Mouse (Mus musculus) ES-Bruce4 (cell line): ENCODE data around the gene Sned1. TPM values are rescaled to one million over a fixed set of nuclear protein-coding genes. Genes with fewer than 3 reads are reported as not detected.

Experiments
- H3K27ac ChIP-seq: 2 replicates; pipeline ENCODE4 v1.5.1; 2012; ENCODE audit warnings: low read length, inconsistent platforms; ENCODE audit not compliant: insufficient read depth
- H3K27me3 ChIP-seq: 2 replicates; pipeline ENCODE4 v1.6.1; 2012; ENCODE audit warnings: mild to moderate bottlenecking, low read length, inconsistent platforms; ENCODE audit not compliant: control insufficient read depth, poor library complexity, insufficient read depth, severe bottlenecking
- H3K36me3 ChIP-seq: 2 replicates; pipeline ENCODE4 v1.6.1; 2012; ENCODE audit warnings: inconsistent platforms, mild to moderate bottlenecking, low read length, moderate library complexity; ENCODE audit not compliant: control insufficient read depth, poor library complexity, insufficient read depth, severe bottlenecking
- H3K4me1 ChIP-seq: one replicate; pipeline ENCODE4 v1.8.1; 2011; ENCODE audit warnings: low read length; ENCODE audit not compliant: control insufficient read depth, insufficient read depth
- H3K4me3 ChIP-seq: 2 replicates; pipeline ENCODE4 v1.5.1; 2011; ENCODE audit warnings: low read depth, mild to moderate bottlenecking, low read length
- H3K9ac ChIP-seq: 2 replicates; pipeline ENCODE4 v1.6.1; 2012; ENCODE audit warnings: low read depth, mild to moderate bottlenecking, inconsistent platforms; ENCODE audit not compliant: poor library complexity, severe bottlenecking
- H3K9me3 ChIP-seq: replicated peaks from 2 replicates; pipeline ENCODE4 v1.6.1; 2012; ENCODE audit warnings: mild to moderate bottlenecking, low read length, inconsistent platforms; ENCODE audit not compliant: control insufficient read depth, poor library complexity, insufficient read depth, severe bottlenecking
- CTCF ChIP-seq: IDR thresholded peaks from one replicate; pipeline ENCODE4 v1.8.1; 2011; ENCODE audit warnings: low read depth, low read length
- EP300 ChIP-seq: IDR thresholded peaks from 2 replicates; pipeline ENCODE4 v1.6.1; 2011; ENCODE audit warnings: low read depth, low read length; ENCODE audit not compliant: insufficient read depth
- POLR2A ChIP-seq: IDR thresholded peaks from one replicate; pipeline ENCODE4 v1.8.1; 2011; ENCODE audit warnings: low read length; ENCODE audit not compliant: insufficient read depth
- polyA plus RNA-seq: library from polyadenylated mRNA; stranded (reverse); fragments of >200 nt; gene quantifications from 2 replicates; pipeline ENCODE4 v1.2.4, GENCODE M21; 2011; ENCODE audit warnings: low read depth; ENCODE audit not compliant: missing spikeins, insufficient read depth, insufficient read length

Sned1 gene
- polyA plus RNA-seq, 1 experiment: 1.1 TPM

DNA sequence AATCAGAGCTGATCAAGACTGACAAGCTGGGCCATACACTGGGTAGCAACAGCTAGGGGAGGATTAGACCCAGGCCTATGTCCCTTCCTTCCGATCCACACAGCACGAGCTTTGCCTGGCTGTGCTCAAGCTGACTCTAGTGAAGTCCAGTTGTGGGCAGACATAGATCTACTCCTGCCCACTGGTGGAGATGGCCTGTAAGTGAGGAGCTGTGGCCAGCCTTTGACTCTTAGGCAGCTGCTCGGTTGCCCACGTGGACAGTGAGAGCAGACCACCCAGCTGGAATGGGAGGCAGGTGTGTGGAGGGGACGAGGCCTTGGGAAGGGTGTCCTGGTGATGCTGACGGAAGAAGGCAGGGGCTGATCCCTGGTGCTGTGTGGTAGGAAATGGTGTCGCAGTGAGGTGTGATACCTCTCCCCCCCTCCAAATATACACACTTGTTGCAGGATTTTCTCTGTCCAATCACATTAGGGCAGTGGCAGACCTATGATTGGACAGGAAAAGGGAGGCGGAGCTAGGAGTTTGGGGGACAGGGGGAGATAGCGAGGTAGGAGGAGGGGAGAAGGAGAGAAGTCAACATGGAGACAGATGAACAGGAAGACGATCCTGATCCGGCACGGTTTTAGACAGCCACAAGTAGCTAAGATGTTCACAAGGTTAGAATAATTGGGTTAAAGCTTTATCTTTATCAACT lies 29.2 kb upstream of the Sned1 start:
- Histone ChIP-seq H3K27ac (no peak overlapping the region), H3K4me1 (no peaks in the 10 kb centered on the region), H3K9ac (no peak overlapping the region), H3K9me3 (no peaks in the 10 kb centered on the region), H3K36me3 (no peaks in the 10 kb centered on the region), H3K27me3 (no peaks in the 10 kb centered on the region), H3K4me3 (no peak overlapping the region)
- TF ChIP-seq POLR2A (no peak), EP300 (no peak), CTCF (no peak)

DNA sequence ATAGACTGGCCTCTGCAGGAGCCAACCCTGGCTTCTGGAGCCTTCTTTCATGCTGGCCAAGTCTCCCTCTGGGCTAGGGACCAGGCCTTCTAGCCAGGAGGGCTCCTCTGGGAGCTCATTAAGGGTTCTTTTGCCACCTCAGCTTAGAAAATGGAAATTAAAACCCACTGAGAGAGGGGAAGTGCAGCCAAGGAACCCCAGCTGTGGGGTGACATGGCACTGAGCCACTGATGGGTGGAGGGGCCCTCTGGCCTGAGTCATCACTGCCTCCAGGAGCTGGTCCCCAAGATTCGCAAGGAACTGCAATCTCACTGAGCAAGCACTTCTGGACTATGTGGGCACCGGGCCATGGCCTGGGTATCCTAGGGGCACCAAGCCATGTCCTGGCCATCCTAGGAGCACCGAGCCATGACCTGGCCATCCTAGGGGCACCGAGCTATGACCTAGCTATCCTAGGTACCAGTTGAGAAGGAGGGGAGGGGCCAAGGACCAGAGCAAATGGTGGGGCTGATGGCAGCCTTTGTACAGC lies 28.0 kb upstream of the Sned1 start:
- H3K27me3 ChIP-seq: no peaks in the 10 kb centered on the region
- no peak overlapping the region for H3K27ac ChIP-seq
- no peak overlapping the region for H3K9ac ChIP-seq
- H3K9me3 ChIP-seq: no peaks in the 10 kb centered on the region
- H3K4me3 ChIP-seq: no peak overlapping the region
- H3K36me3 ChIP-seq: no peaks in the 10 kb centered on the region
- no peak for TF ChIP-seq POLR2A
- TF ChIP-seq CTCF: no peak
- TF ChIP-seq EP300: no peak
- H3K4me1 ChIP-seq: no peaks in the 10 kb centered on the region

DNA sequence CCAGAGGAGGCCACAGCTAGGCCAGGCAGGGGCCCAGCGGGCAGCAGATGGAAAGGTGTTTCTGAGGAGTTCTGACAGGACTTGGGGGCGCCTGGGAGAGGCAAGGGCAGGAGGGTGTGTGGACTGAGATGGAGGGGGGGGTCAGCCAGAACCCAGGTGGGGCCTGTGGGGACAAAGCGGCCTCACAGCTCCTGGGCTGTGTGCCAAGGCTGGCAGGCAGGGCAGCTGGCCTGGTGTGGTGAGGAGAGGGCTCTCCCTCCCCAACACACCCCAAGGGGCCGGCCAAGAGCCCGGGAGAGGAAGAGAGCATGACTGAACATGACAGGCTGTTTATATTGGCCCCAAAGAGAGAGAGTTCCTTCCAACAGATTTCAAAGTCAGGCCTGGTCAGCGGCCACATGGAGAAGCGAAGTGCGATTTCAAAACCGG lies 25.4 kb upstream of the Sned1 start:
- Histone ChIP-seq H3K9ac (no peak overlapping the region), H3K9me3 (no peaks in the 10 kb centered on the region), H3K27me3 (no peaks in the 10 kb centered on the region), H3K4me3 (no peak overlapping the region), H3K4me1 (peaks cover 2% of the 10 kb centered on the region), H3K36me3 (no peaks in the 10 kb centered on the region), H3K27ac (no peak overlapping the region)
- TF ChIP-seq EP300 (no peak), CTCF (no peak)

- H3K9ac ChIP-seq: no peak overlapping the region
- H3K27ac ChIP-seq: no peak overlapping the region
- no peaks in the 10 kb centered on the region for H3K27me3 ChIP-seq
- no peaks in the 10 kb centered on the region for H3K36me3 ChIP-seq
- peaks cover 2% of the 10 kb centered on the region for H3K4me1 ChIP-seq
- no peak overlapping the region for H3K4me3 ChIP-seq
- no peaks in the 10 kb centered on the region for H3K9me3 ChIP-seq
- TF ChIP-seq EP300 (no peak), CTCF (no peak), POLR2A (no peak)
Observed at GRCm38 (mm10) chr1:93211019-93211418, 24.6 kb upstream of the Sned1 start.

DNA sequence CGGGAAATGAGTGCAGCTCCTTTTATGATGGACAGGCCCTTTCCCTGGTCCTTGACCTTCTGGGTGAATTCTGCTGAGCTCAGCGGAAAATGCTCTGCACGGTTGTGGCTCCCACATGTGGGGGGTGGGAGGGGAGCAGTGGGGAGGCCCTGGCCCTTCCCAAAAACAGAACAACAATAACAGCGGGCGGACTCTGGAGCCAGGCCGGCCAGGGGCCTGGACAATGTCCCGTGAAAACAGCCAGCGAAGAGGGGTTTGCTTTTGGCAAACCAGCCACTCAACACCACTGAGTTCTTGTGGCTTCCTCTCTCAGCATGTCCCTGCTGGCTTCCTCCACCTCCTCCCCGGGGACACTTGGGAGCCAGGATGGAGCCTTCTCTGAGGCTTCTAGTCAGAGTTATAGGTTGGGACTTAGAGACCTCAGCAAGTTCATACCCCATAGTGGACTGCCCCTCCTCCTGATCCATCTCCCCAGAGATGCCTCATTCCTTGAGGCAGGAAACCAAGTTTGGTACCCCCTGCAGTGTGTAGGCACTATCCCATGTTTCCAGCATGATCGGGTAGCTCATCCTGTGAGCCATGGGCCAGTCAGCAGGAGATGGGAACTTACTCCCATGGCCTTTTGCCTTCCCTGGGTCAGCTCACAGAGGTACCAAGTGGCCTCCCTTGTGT lies 24.0 kb upstream of the Sned1 start:
- H3K9me3 ChIP-seq: no peaks in the 10 kb centered on the region
- H3K9ac ChIP-seq: no peak overlapping the region
- no peak for TF ChIP-seq EP300
- no peak for TF ChIP-seq POLR2A
- no peak for TF ChIP-seq CTCF
- H3K4me1 ChIP-seq: peaks cover 2% of the 10 kb centered on the region
- H3K27ac ChIP-seq: no peak overlapping the region
- no peaks in the 10 kb centered on the region for H3K27me3 ChIP-seq
- H3K36me3 ChIP-seq: no peaks in the 10 kb centered on the region
- no peak overlapping the region for H3K4me3 ChIP-seq

DNA sequence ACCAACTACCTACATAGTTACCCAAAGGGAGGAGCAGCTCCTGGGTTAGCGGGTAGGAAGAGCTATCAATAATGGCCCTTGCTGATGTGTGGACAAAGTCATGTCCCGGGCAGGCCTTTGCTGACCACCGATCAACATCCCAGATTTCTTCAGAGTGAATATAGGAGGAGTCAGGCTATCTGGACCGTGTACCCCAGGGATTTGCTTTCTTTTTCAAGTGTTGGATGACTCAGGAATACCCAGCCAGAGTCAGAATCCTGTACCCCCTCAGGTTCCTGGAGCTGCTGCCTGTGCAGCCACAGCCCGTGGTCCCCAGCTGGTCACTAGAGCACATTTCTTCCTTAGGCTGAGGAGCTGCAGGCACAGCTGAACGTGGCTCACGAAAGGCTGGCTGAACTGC lies 23.2 kb upstream of the Sned1 start:
- no peak for TF ChIP-seq CTCF
- TF ChIP-seq POLR2A: no peak
- no peak for TF ChIP-seq EP300
- Histone ChIP-seq H3K9me3 (no peaks in the 10 kb centered on the region), H3K27ac (no peak overlapping the region), H3K4me3 (no peak overlapping the region), H3K36me3 (no peaks in the 10 kb centered on the region), H3K9ac (no peak overlapping the region), H3K27me3 (no peaks in the 10 kb centered on the region), H3K4me1 (peaks cover 2% of the 10 kb centered on the region)
